Comparison of ENCODE assay signal across 8 mouse cellular contexts in genomic region chr6:148894888-148895772, GRCm38 (mm10). TPM values are rescaled to one million over a fixed set of nuclear protein-coding genes. Genes with fewer than 3 reads are reported as not detected.
DNase-seq lines count a peak whose midpoint lies in the region; ATAC-seq and TF ChIP-seq lines count a peak whose summit lies in the region.

No protein-coding gene starts in this region.

- peak overlapping the region; percentile 80 to 81 for H3K4me3 ChIP-seq in MEL (ENCODE audit: control insufficient read depth in 1 of 2, insufficient read depth in 1 of 2, low read depth in 2 of 2, low read length in 2 of 2)
- H3K4me3 ChIP-seq in intestine, embryonic 15.5 days (replicated peaks), result peak overlapping the region; percentile 85
- H3K4me3 ChIP-seq in stomach, embryonic 14.5 days (ENCODE audit: low read depth, low read length), result peak overlapping the region; percentile 76

- no peaks in the 10 kb centered on the region for H3K9me3 ChIP-seq in MEL (replicated peaks; ENCODE audit: insufficient read depth, low read length)
- H3K9me3 ChIP-seq in intestine, embryonic 15.5 days, result no peaks in the 10 kb centered on the region
- H3K9me3 ChIP-seq in stomach, embryonic 14.5 days (ENCODE audit: control insufficient read depth, low read depth, low read length), result no peaks in the 10 kb centered on the region

- H3K4me1 ChIP-seq in MEL (ENCODE audit: control insufficient read depth in 1 of 2, insufficient read depth in 2 of 2, low read length in 2 of 2), result peaks cover 3 to 6% of the 10 kb centered on the region in 2 experiments; a peak in 3 of 4 replicates
- no peaks in the 10 kb centered on the region for H3K4me1 ChIP-seq in intestine, embryonic 15.5 days (replicated peaks)
- H3K4me1 ChIP-seq in stomach, embryonic 14.5 days (ENCODE audit: control insufficient read depth, insufficient read depth, low read length), result 0 out of 2 replicates have a peak, but pooled peaks cover 4% of the 10 kb centered on the region

- WGBS in intestine, embryonic 15.5 days, result 9% methylated on average over 18 of the region's 18 CpGs
- 9% methylated on average over 18 of the region's 18 CpGs for WGBS in stomach, embryonic 14.5 days

- peak; percentile 25 for DNase-seq in kidney, adult 9 months
- DNase-seq in kidney, adult 8-10 months, result no peak
- DNase-seq in MEL (ENCODE audit: low read depth, low spot score), result peak; percentile 76
- peak; percentile 17 for DNase-seq in lung, postnatal 36 days
- no peak for DNase-seq in adrenal gland, postnatal 25 days

- peak overlapping the region; percentile 15; the same call in 1 of the 2 replicates for H3K27ac ChIP-seq in MEL (ENCODE audit: control insufficient read depth, low read depth, low read length)
- peak overlapping the region; percentile 91 for H3K27ac ChIP-seq in intestine, embryonic 15.5 days
- H3K27ac ChIP-seq in stomach, embryonic 14.5 days (ENCODE audit: low read length), result peak overlapping the region; percentile 82

- peak; percentile 13; the same call in 1 of the 2 replicates for ATAC-seq in erythroblast, adult 5-6 weeks (replicated peaks; ENCODE audit: low FRiP score, poor library complexity, severe bottlenecking)
- no peak for ATAC-seq in intestine, embryonic 15.5 days
- ATAC-seq in stomach, embryonic 14.5 days (ENCODE audit: insufficient number of reproducible peaks, insufficient read depth, low FRiP score, low read depth), result peak; percentile 35

- peaks cover 0 to 16% of the 10 kb centered on the region in 2 experiments; a peak in 2 of 4 replicates for H3K36me3 ChIP-seq in MEL (ENCODE audit: control insufficient read depth in 1 of 2, insufficient read depth in 2 of 2, low read length in 2 of 2)
- no peaks in the 10 kb centered on the region for H3K36me3 ChIP-seq in intestine, embryonic 15.5 days
- no peaks in the 10 kb centered on the region for H3K36me3 ChIP-seq in stomach, embryonic 14.5 days (ENCODE audit: control insufficient read depth, insufficient read depth, low read length)

- no peak for TF ChIP-seq POLR2A in MEL (IDR thresholded peaks at IDR 0.05; ENCODE audit: control insufficient read depth in 1 of 2, insufficient read depth in 1 of 2, low read depth in 1 of 2, low read length in 2 of 2, poor library complexity in 1 of 2)

- H3K9ac ChIP-seq in MEL (ENCODE audit: control insufficient read depth, low read depth, low read length, poor library complexity, severe bottlenecking), result peak overlapping the region; percentile 77
- H3K9ac ChIP-seq in intestine, embryonic 15.5 days, result peak overlapping the region; percentile 74
- H3K9ac ChIP-seq in stomach, embryonic 14.5 days (replicated peaks; ENCODE audit: low read depth, low read length), result peak overlapping the region; percentile 68

- no peak for TF ChIP-seq CTCF in MEL (IDR thresholded peaks at IDR 0.05 in 2 of 3, conservative IDR thresholded peaks at IDR 0.05 in 1 of 3; ENCODE audit: control insufficient read depth in 1 of 3, insufficient read depth in 1 of 3, low read depth in 2 of 3, low read length in 3 of 3, poor library complexity in 1 of 3, severe bottlenecking in 1 of 3)

- no peak for TF ChIP-seq EP300 in MEL (IDR thresholded peaks at IDR 0.05; ENCODE audit: low read depth in 1 of 2, low read length in 2 of 2)

- no peak for TF ChIP-seq RAD21 in MEL (IDR thresholded peaks at IDR 0.05; ENCODE audit: low read depth, low read length)

- no peaks in the 10 kb centered on the region; the same call in 1 of the 2 replicates for H3K79me2 ChIP-seq in MEL (ENCODE audit: control insufficient read depth, insufficient read depth, low read length, poor library complexity)

- peak overlapping the region; percentile 84 for H3K4me2 ChIP-seq in intestine, embryonic 15.5 days (replicated peaks)
- H3K4me2 ChIP-seq in stomach, embryonic 14.5 days (replicated peaks; ENCODE audit: low read depth, low read length), result peak overlapping the region; percentile 87

- H3K27me3 ChIP-seq in MEL (ENCODE audit: control insufficient read depth in 1 of 2, insufficient read depth in 2 of 2, low read length in 2 of 2), result no peaks in the 10 kb centered on the region
- H3K27me3 ChIP-seq in intestine, embryonic 15.5 days (replicated peaks), result no peaks in the 10 kb centered on the region
- no peaks in the 10 kb centered on the region for H3K27me3 ChIP-seq in stomach, embryonic 14.5 days (ENCODE audit: control insufficient read depth, insufficient read depth, low read length)

TF ChIP-seq in MEL, 35 proteins besides CTCF, POLR2A, EP300 and RAD21:
- TF ChIP-seq ZNF384 (IDR thresholded peaks at IDR 0.05; ENCODE audit: low read depth, low read length) (no peak), USF1 (IDR thresholded peaks at IDR 0.05; ENCODE audit: low read depth, low read length) (no peak), MAX (IDR thresholded peaks at IDR 0.05; ENCODE audit: low read length) (peak; percentile 13; the same call in 1 of the 2 replicates), CHD1 (IDR thresholded peaks at IDR 0.05; ENCODE audit: low read depth, low read length) (no peak; the same call in 1 of the 2 replicates), MAFK (IDR thresholded peaks at IDR 0.05; ENCODE audit: borderline replicate concordance, low read depth, low read length) (no peak), ETS1 (IDR thresholded peaks at IDR 0.05; ENCODE audit: low read depth, low read length) (no peak), KAT2A (conservative IDR thresholded peaks at IDR 0.05; ENCODE audit: low read depth, low read length) (0 out of 2 replicates have a peak, but pooled peaks have one; percentile 8), TBP (IDR thresholded peaks at IDR 0.05; ENCODE audit: low read depth, low read length) (peak; percentile 56)

RNA-seq across cellular contexts. Expression of gene Caprin2, which starts 0.9 kb away (rescaled TPM):
- total RNA-seq in MEL (2012; rRNA removed), result 4.2 and 5.9 TPM in 2 replicates
- polyA plus RNA-seq in MEL (2012; ENCODE audit: insufficient read depth in 1 of 2, insufficient read length in 2 of 2, low read depth in 1 of 2, low replicate concordance in 2 of 2, missing spikeins in 1 of 2), result 1 to 10 TPM in 1 of 2 experiments, not detected in 1; 6.4 TPM
- 3.1 TPM in 1 of 2 replicates, not detected in the other for total RNA-seq in erythroblast, adult 5-6 weeks (2015; ENCODE audit: low replicate concordance)
- total RNA-seq in erythroblast, adult 5-6 weeks (2017; ENCODE audit: low replicate concordance), result 3.1 and 4.0 TPM in 2 replicates
- polyA plus RNA-seq in intestine, embryonic 15.5 days (2015; fragmentation: Nextera tagmentation; extraction: Ambion mirVana), result 13.9 and 14.4 TPM in 2 replicates
- 13.9 and 14.7 TPM in 2 replicates for polyA plus RNA-seq in stomach, embryonic 14.5 days (2014; fragmentation: Nextera tagmentation; extraction: Ambion mirVana)
- 20.6 and 23.6 TPM in 2 replicates for total RNA-seq in adrenal gland, postnatal 25 days (2021)

RNA-seq across cellular contexts. Expression of gene Sinhcaf, which starts 51.1 kb away (rescaled TPM):
- 44.1 and 54.4 TPM in 2 replicates for total RNA-seq in MEL (2012; rRNA removed)
- 10 to 100 TPM; 34.7 to 59.7 TPM for polyA plus RNA-seq in MEL (2012; ENCODE audit: insufficient read depth in 1 of 2, insufficient read length in 2 of 2, low read depth in 1 of 2, low replicate concordance in 2 of 2, missing spikeins in 1 of 2)
- total RNA-seq in erythroblast, adult 5-6 weeks (2015; ENCODE audit: low replicate concordance), result 4.6 and 9.0 TPM in 2 replicates
- 9.0 and 12.8 TPM in 2 replicates for total RNA-seq in erythroblast, adult 5-6 weeks (2017; ENCODE audit: low replicate concordance)
- 96.9 and 106 TPM in 2 replicates for polyA plus RNA-seq in intestine, embryonic 15.5 days (2015; fragmentation: Nextera tagmentation; extraction: Ambion mirVana)
- polyA plus RNA-seq in stomach, embryonic 14.5 days (2014; fragmentation: Nextera tagmentation; extraction: Ambion mirVana), result 118 and 129 TPM in 2 replicates
- 37.2 and 41.3 TPM in 2 replicates for total RNA-seq in adrenal gland, postnatal 25 days (2021)

Comparison
In these comparisons a context has a peak if more than half of its experiments do, and no peak if none do; other contexts are left out.
1. DNase-seq: peak in kidney, adult 9 months (single experiment), MEL (single experiment) and lung, postnatal 36 days (single experiment); none in kidney, adult 8-10 months (0 of 2) and adrenal gland, postnatal 25 days (single experiment).
2. H3K27ac ChIP-seq: peak in every context shown above with its lines; median percentile 91 in intestine, embryonic 15.5 days; 82 in stomach, embryonic 14.5 days; 15 in MEL.
3. Peak in every context shown above with its lines, with median percentiles within 50 percentile points of each other: H3K4me3 ChIP-seq and H3K9ac ChIP-seq.